Mouse (Mus musculus) urinary bladder, postnatal 14 days (tissue): ENCODE measurements around the gene Rgmb.

ENCODE experiments used
- DNase-seq: peaks from one replicate; pipeline ENCODE4 v3.0.0; 2021; ENCODE audit warnings: low spot score

The Rgmb gene

DNA sequence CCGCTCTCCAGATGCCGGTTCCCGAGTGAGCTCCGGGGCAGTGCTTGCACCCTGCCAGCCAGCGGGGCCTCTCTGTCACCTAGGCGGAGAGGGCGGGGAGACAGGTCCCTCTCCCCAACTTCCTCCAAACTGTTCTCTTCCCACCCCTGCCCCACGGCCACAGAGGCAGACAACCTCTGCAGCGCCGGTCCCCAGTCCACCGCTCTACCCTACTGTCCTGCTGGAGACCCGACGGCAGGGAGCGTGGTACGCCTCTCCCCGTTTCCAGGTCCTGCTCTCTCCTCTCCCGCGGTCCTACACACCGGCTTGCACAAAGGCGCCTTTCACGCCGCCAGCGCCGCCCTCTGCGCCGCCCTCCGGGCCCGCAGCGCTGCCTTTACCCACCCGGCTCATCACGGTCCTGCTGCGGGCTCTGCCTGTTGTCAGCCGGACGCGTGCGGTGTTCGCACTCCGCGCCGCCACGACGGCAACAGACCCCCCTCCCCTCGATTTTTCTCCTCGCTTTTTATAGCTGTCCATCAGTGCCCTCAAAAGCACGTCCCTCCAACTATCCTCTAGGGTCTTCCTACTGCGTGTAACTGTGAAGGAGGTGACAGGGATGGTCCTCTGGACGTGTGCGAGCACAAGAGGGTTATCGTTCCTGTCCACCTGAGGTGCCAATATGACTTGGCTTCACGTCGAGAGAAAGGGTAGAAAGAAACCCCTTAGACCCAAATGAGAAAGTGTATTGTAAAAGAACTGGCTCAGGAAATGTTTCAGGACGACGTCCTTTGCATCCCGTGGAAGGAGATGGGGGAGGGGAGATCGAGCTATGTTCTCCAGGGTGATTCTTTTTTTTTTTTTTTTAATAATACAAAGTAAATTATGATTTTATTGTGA lies at the start of gene Rgmb:
Gene Rgmb, minus strand, starts transcription at position 274 of the 879 bp plus-strand sequence.
- peak; percentile 40 for DNase-seq

DNA sequence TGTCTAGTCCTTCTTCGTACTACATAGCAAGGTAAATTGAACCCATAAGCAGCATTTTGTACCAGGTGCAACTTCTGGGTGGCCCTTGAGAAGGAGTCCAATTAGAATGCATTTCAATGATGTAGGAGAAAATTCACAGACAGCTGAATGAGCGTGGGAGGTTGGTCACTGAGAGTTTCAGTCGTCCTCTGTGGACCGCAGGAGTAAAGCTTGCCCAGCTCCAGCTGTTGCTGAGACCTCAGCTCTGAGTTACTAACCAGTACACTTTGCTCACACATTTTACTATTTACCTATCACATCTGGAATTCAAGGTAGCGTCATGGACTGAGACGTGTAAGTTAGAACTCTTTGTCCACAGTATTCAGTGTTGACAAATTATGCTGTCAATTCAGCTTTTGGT lies 43.9 kb upstream of the Rgmb start:
- DNase-seq = no peak

DNA sequence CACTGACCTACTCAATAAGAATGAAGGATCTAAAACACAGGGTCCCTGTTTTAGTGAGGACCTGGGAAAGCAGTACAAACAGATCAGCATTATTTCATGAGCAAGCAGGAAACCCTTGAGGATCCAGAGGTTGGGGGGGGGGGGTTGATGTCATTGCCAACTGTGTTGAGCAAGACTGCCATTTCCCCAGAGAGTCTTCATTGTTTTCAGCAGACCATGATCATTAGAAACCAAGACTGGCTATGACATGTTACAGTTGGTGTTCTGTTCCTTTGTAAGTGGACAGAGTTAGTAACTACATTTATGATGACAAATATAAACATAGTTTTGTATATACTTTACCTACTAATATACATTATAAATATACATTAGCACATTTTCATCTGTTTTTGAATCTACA lies 41.3 kb upstream of the Rgmb start:
- DNase-seq = no peak

DNA sequence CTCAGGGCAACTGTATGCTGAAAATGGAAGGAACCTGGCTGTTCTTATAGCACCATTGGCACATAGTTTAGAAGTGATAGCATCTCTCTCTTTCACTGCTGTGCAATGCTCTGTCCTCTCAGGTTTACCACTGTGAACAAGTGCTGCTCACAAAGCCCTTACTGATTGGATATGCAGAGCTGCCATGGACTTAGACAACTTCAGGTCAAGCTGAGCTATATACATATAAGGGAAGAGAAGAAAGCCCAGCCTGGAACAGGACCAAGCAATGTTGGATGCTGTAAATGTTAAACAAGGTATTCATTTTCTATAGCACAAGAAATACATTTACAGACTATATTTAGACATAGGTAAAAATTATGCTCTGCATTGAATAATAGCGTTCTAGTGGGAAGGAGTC lies 34.4 kb upstream of the Rgmb start:
- no peak for DNase-seq

DNA sequence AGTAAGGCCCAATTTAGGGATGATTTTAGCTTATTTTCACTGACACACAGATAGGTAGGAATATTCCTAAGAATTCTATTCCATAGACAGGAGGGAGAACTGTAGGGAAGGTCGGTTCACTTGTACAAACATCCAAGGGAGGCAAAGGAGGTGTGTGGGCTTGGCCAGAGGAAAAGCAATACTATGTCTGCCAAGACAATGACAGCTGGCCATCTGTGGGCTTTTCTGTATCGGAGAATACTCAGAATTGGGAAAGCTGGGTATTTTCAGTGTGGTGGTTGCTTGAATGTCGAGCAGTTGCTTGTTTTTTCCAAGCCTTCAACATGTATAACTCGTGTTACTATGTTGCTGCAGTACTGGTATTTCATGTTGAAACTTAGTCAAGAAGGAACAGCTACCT lies 31.5 kb upstream of the Rgmb start:
- no peak for DNase-seq

- DNase-seq = no peak
These were observed 22.3 kb upstream of the Rgmb start for GRCm38 (mm10) chr17:15853121-15853520.

DNA sequence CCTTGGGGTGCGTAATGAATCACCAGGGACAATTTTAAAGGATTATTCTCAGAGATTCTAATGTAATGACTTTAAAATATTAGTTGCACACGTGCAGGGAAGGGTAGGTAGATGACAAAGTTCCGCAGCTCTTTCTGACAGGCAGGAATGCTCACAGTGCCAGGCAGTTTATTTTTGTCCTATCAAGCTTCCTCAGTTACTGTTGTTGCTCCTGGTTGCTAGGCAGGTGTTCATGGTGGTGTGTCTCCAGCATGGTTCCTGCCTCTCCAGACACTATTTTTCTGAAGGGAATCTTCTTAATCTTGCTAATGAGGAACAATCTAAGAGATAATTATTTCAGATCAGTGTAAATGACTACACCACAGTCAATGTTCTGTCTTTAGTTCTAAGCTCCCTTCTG lies 19.7 kb upstream of the Rgmb start:
- no peak for DNase-seq

GRCm38 (mm10) chr17:15841425-15841824 lies 10.6 kb upstream of the Rgmb start:
- no peak for DNase-seq

- DNase-seq = no peak
These were observed 1.6 kb upstream of the Rgmb start for GRCm38 (mm10) chr17:15832398-15832797.

DNA sequence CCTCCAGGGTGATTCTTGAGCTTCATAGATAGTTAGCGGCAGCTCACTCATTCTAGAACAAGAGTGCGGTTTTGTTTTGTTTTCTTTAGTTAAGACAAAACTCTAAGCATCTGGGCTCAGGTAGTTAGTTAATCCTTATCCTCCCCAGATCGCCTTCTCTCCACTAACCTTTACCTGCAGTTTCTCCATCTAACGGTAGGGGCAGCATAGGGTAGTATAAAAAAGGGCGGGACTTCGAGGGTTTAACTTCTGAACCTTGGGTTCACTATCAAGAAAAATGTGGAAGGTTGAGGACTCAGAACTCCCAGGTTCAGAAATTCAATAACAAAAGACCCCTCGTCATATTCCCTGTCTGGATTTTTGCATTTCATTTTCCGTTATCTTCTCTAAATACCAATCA lies 971 bp upstream of the Rgmb start:
- DNase-seq = peak; percentile 44

DNA sequence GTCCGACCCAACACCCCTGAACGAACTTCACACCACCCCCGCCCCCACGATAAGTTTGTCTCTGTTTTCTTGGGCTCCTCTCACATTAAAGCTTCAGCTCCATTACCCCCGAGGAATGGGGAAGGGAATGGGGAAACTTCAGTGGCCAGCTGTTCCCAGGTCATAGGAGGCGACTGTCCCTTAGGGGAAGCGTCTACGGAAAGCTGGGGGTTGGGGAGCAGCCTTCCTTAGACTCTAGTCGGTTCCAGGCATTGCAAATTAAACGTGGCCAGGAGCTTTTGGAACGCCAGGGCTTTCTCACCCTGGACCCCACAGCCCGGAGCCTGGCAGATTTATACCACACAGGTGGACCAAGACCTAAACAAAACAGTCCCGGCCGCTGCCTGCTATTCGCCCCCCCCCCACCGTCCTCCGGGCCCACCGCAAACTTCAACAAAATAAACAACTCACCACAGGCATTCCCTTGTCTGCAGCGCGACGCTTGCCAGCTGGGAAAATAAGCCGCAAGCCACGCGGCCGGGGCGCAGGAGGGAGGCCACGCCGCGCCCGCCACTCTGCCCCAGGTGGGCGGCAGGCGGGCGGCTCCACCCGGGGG lies 571 bp downstream of the Rgmb start:
- no peak for DNase-seq

- no peak for DNase-seq
These were observed 1.4 kb downstream of the Rgmb start for GRCm38 (mm10) chr17:15829198-15830170.

GRCm38 (mm10) chr17:15828131-15828917 lies 2.5 kb downstream of the Rgmb start:
- DNase-seq = no peak

GRCm38 (mm10) chr17:15826928-15827327 lies 3.9 kb downstream of the Rgmb start:
- peak; percentile 6 for DNase-seq

DNA sequence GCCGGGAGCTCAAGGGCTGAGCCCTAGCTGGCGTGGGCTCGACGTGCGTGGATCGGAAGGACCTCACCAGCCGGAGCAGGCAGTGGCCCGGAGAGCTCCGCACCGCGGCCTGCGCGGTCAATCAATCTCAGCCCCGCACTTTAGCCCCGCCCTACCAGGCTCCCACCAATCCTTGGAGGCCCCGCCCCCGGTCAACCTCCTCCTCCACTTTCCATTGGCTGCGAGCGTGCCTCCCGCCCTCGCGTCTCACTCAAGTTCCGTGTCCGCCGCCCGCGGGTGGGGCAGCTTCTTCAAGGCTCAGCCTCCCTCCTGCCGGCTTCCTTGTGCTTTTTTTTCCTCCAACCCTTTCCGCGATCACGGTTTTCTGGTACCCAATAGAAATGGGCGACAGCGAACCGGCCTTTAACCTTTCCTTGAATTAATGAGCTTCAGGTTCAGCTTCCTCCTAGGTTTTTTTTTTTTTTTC lies 4.4 kb downstream of the Rgmb start:
- DNase-seq = peak; percentile 100

DNA sequence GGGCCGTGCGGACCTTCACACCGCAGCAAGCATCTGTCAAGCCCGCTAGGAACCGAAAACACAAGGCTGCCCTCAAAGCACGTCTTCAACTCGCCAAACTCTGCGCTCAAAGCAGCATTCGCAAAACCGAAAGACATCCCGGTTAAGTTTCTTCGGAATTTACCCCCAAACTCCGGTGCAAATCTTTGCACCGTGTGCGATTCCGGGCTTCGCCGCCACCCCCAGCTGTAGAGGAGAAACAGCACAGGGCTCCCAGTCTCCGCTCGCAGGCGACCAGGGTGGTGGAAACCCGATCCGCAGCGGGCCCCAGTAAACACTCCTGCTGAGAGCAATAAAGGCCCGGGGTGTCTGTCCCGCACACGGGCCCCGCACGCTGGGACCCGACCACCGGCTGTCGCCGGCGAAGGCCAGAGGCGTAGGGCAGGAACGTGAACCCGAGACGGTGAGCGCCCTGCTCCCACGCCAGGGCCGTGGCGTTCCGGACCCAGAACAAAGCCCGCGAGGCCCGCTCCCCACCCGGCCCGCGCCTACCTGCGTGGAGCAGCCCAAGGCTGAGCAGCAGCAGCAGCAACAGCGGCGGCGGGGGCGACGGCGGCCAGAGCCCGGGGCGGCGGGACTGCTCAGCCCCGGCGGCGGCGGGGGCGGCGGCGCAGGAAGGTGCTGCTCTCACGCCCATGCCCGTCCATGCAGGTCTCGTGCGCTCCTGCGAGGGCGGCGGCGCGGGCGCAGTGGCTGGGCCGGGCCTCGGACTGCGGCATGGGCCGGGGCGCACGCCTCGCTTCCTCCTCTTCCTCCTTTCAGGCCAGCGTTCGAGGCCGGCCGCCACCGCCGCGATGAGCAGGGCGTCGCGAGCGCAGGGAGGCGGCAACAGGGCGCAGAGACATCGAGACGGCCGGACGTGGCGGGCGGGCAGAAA lies 5.1 kb downstream of the Rgmb start:
- DNase-seq = peak; percentile 58

DNA sequence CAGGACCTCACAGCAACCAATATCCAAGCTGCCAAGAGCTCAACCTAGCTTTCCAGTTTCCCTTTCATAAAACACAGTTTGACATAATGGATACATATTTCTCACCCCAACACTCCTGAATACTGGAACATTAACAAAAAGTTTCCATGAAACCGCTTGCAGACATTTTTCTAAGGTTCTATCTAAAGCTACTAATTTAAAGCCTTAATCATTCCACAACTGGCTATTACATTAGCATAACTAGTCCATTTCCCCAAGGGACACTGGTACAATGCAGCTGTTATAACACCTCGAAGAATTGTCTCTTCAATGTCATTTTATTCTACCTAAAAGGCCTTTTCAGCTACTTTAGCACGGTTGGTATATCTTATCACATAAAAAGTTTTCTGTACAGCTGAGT lies 6.0 kb downstream of the Rgmb start:
- no peak for DNase-seq

DNA sequence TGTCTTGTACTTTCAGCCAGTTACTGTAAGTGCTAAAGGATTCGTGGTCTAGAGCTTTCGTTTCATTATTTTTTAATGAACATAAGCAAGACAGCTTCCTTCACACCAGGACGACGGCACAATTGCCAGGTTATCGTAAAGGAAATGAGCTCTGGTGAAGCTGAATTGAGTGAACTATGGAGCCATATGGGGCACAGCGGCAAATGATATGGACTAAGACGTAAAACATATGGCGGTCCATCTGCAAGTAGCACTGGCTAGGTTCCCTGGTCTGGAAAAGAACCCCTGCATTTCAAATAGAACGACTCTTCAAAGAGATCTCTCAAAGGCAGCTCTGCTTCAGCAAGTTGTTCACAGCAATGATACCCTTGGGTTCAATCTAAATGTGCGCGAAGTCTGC lies 6.5 kb downstream of the Rgmb start:
- no peak for DNase-seq

- DNase-seq = no peak
These were observed 7.0 kb downstream of the Rgmb start for GRCm38 (mm10) chr17:15823838-15824237.

DNA sequence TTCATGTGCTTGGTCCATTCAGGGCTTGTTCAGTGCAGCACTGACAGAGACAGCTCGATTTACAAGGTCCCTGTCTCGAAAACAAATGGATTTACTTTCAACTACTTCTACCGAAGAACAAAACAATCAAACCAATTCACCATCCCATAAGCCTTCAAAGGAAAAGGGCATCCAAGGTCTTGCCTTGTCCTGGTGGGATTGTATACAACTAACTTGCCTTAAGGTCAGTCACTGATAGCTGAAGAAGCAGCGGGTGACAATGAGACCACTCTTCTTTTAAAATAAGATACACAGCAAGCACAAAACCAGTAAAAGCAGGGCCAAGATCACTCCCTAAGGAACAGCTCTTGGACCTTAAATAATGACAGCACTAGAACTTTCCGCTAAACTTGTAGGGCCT lies 7.6 kb downstream of the Rgmb start:
- no peak for DNase-seq
